8 mouse cellular contexts compared by ENCODE assay signal in genomic region chr5:121452906-121453305, GRCm38 (mm10). TPM values are rescaled to one million over a fixed set of nuclear protein-coding genes. Genes with fewer than 3 reads are reported as not detected.
DNase-seq lines count a peak whose midpoint lies in the region; ATAC-seq and TF ChIP-seq lines count a peak whose summit lies in the region.

No protein-coding gene starts in this region.

- no peak for TF ChIP-seq CTCF in G1E (IDR thresholded peaks at IDR 0.05; ENCODE audit: low read depth, low read length)

- TF ChIP-seq POLR2A in myocyte (IDR thresholded peaks at IDR 0.05; ENCODE audit: insufficient read length, low read depth), result no peak

- H3K4me2 ChIP-seq in forebrain, embryonic 11.5 days (ENCODE audit: low read depth, low read length, severe bottlenecking), result peak overlapping the region; percentile 87
- peak overlapping the region; percentile 91 for H3K4me2 ChIP-seq in intestine, embryonic 15.5 days (replicated peaks)
- H3K4me2 ChIP-seq in myocyte (ENCODE audit: low read depth), result peak overlapping the region; percentile 81

- peak overlapping the region; percentile 88 for H3K9ac ChIP-seq in forebrain, embryonic 11.5 days (ENCODE audit: low read length)
- H3K9ac ChIP-seq in intestine, embryonic 15.5 days, result peak overlapping the region; percentile 91

- intact Hi-C loops in heart, postnatal 25 days (cut with DNase I), result no loop called here

- peak overlapping the region; percentile 79 for H3K4me3 ChIP-seq in heart, embryonic 10.5 days
- peak overlapping the region; percentile 100 for H3K4me3 ChIP-seq in G1E (ENCODE audit: low read depth, low read length)
- peak overlapping the region; percentile 62 for H3K4me3 ChIP-seq in forebrain, embryonic 11.5 days (ENCODE audit: low read depth, low read length)
- H3K4me3 ChIP-seq in intestine, embryonic 15.5 days (replicated peaks), result peak overlapping the region; percentile 87
- H3K4me3 ChIP-seq in myocyte, result peak overlapping the region; percentile 95

- 7% methylated on average over 9 of the region's 9 CpGs for WGBS in heart, embryonic 10.5 days
- WGBS in forebrain, embryonic 11.5 days, result 7% methylated on average over 9 of the region's 9 CpGs
- WGBS in intestine, embryonic 15.5 days, result 4% methylated on average over 9 of the region's 9 CpGs

- peak overlapping the region; percentile 89 for H3ac ChIP-seq in myocyte (ENCODE audit: control insufficient read depth, insufficient read length)

- no peaks in the 10 kb centered on the region for H3K9me3 ChIP-seq in heart, embryonic 10.5 days
- H3K9me3 ChIP-seq in G1E (replicated peaks), result no peaks in the 10 kb centered on the region
- no peaks in the 10 kb centered on the region for H3K9me3 ChIP-seq in forebrain, embryonic 11.5 days (ENCODE audit: control insufficient read depth, low read length)
- H3K9me3 ChIP-seq in intestine, embryonic 15.5 days, result no peaks in the 10 kb centered on the region

- H3K27me3 ChIP-seq in heart, embryonic 10.5 days (ENCODE audit: insufficient read depth, poor library complexity, severe bottlenecking), result no peaks in the 10 kb centered on the region
- H3K27me3 ChIP-seq in G1E (ENCODE audit: insufficient read depth, low read length), result no peaks in the 10 kb centered on the region
- no peaks in the 10 kb centered on the region for H3K27me3 ChIP-seq in forebrain, embryonic 11.5 days (ENCODE audit: control insufficient read depth, insufficient read depth, low read length)
- no peaks in the 10 kb centered on the region for H3K27me3 ChIP-seq in intestine, embryonic 15.5 days (replicated peaks)
- H3K27me3 ChIP-seq in myocyte (ENCODE audit: control insufficient read depth, insufficient read depth, insufficient read length), result no peaks in the 10 kb centered on the region

- H3K4me1 ChIP-seq in heart, embryonic 10.5 days, result peaks cover 38% of the 10 kb centered on the region
- H3K4me1 ChIP-seq in G1E (ENCODE audit: insufficient read depth, low read depth, low read length), result peaks cover 73% of the 10 kb centered on the region
- peaks cover 4% of the 10 kb centered on the region; the same call in 1 of the 2 replicates for H3K4me1 ChIP-seq in forebrain, embryonic 11.5 days (replicated peaks; ENCODE audit: control insufficient read depth, insufficient read depth, low read length)
- peaks cover 26% of the 10 kb centered on the region for H3K4me1 ChIP-seq in intestine, embryonic 15.5 days (replicated peaks)

- no peak for DNase-seq in heart, embryonic 10.5 days (ENCODE audit: low spot score)
- no peak for DNase-seq in heart, postnatal 25 days (ENCODE audit: low spot score)
- no peak for DNase-seq in G1E (ENCODE audit: low spot score)
- no peak for DNase-seq in forebrain, embryonic 11.5 days (ENCODE audit: low spot score)
- no peak for DNase-seq in embryo, embryonic 10.5 days (ENCODE audit: low spot score)
- DNase-seq in yolk sac, embryonic 10.5 days (ENCODE audit: low spot score), result no peak

- peaks cover 23% of the 10 kb centered on the region for H3K36me3 ChIP-seq in heart, embryonic 10.5 days
- H3K36me3 ChIP-seq in G1E (replicated peaks) (peaks cover 53% of the 10 kb centered on the region), myocyte (ENCODE audit: control insufficient read depth, insufficient read depth) (peaks cover under 1% of the 10 kb centered on the region)
- peaks cover 3% of the 10 kb centered on the region; the same call in 1 of the 2 replicates for H3K36me3 ChIP-seq in forebrain, embryonic 11.5 days (ENCODE audit: control insufficient read depth, insufficient read depth, low read length)
- 0 out of 2 replicates have a peak, but pooled peaks cover 7% of the 10 kb centered on the region for H3K36me3 ChIP-seq in intestine, embryonic 15.5 days

- H3K27ac ChIP-seq in heart, embryonic 10.5 days, result peak overlapping the region; percentile 99
- H3K27ac ChIP-seq in forebrain, embryonic 11.5 days (ENCODE audit: low read depth, low read length), result peak overlapping the region; percentile 84
- peak overlapping the region; percentile 94 for H3K27ac ChIP-seq in intestine, embryonic 15.5 days

- no peak for ATAC-seq in G1E (ENCODE audit: extremely low read depth, insufficient number of reproducible peaks, low FRiP score, poor library complexity, severe bottlenecking)
- no peak for ATAC-seq in forebrain, embryonic 11.5 days (replicated peaks; ENCODE audit: low FRiP score)
- no peak for ATAC-seq in intestine, embryonic 15.5 days

- H3K79me2 ChIP-seq in myocyte (ENCODE audit: control insufficient read depth, insufficient read depth), result peaks cover 26% of the 10 kb centered on the region

TF ChIP-seq in myocyte, 11 proteins besides CTCF, POLR2A, EP300 and RAD21:
- TF ChIP-seq TCF12 (IDR thresholded peaks at IDR 0.05; ENCODE audit: insufficient read depth, poor library complexity, severe bottlenecking), result no peak

RNA-seq across cellular contexts. Expression of gene Erp29, which starts 0.6 kb away (rescaled TPM):
- polyA plus RNA-seq in heart, embryonic 10.5 days (2016; fragmentation: Nextera tagmentation; extraction: Ambion mirVana), result 153 and 160 TPM in 2 replicates
- 10 to 100 TPM; 83.2 to 84.7 TPM for total RNA-seq in heart, postnatal 25 days (2021)
- total RNA-seq in G1E (2014; fragmentation: Nextera tagmentation) (52.4 and 58.8 TPM in 2 replicates), G1E (2017) (344 and 394 TPM in 2 replicates)
- polyA plus RNA-seq in G1E (2012) (167 and 191 TPM in 2 replicates), myocyte (2012; fragmentation: generic; extraction: Trizol) (86.0 TPM)
- 119 and 127 TPM in 2 replicates for polyA plus RNA-seq in forebrain, embryonic 11.5 days (2014; fragmentation: Nextera tagmentation; extraction: Ambion mirVana)
- polyA plus RNA-seq in intestine, embryonic 15.5 days (2015; fragmentation: Nextera tagmentation; extraction: Ambion mirVana), result 173 and 204 TPM in 2 replicates

RNA-seq across cellular contexts. Expression of gene Tmem116, which starts 1.2 kb away (rescaled TPM):
- 2.4 and 4.6 TPM in 2 replicates for polyA plus RNA-seq in heart, embryonic 10.5 days (2016; fragmentation: Nextera tagmentation; extraction: Ambion mirVana)
- 10 to 100 TPM in 1 of 2 experiments, 1 to 10 TPM in 1; 8.2 to 10.1 TPM for total RNA-seq in heart, postnatal 25 days (2021)
- total RNA-seq in G1E (2014; fragmentation: Nextera tagmentation) (9.8 and 10.6 TPM in 2 replicates), G1E (2017) (1.7 and 2.6 TPM in 2 replicates)
- polyA plus RNA-seq in G1E (2012) (2.7 and 6.1 TPM in 2 replicates), myocyte (2012; fragmentation: generic; extraction: Trizol) (3.3 TPM)
- polyA plus RNA-seq in forebrain, embryonic 11.5 days (2014; fragmentation: Nextera tagmentation; extraction: Ambion mirVana), result 1.4 and 1.9 TPM in 2 replicates
- 2.5 and 3.8 TPM in 2 replicates for polyA plus RNA-seq in intestine, embryonic 15.5 days (2015; fragmentation: Nextera tagmentation; extraction: Ambion mirVana)

RNA-seq across cellular contexts. Expression of gene Adam1b, which starts 50.3 kb away (rescaled TPM):
- polyA plus RNA-seq in heart, embryonic 10.5 days (2016; fragmentation: Nextera tagmentation; extraction: Ambion mirVana), result 0.15 and 0.18 TPM in 2 replicates
- not detected for total RNA-seq in heart, postnatal 25 days (2021)
- total RNA-seq in G1E (2014; fragmentation: Nextera tagmentation) (not detected in 2 replicates), G1E (2017) (not detected in 2 replicates)
- polyA plus RNA-seq in G1E (2012) (not detected in 2 replicates), myocyte (2012; fragmentation: generic; extraction: Trizol) (0.02 TPM)
- 0.07 TPM in 1 of 2 replicates, not detected in the other for polyA plus RNA-seq in forebrain, embryonic 11.5 days (2014; fragmentation: Nextera tagmentation; extraction: Ambion mirVana)
- polyA plus RNA-seq in intestine, embryonic 15.5 days (2015; fragmentation: Nextera tagmentation; extraction: Ambion mirVana), result 0.08 TPM in 1 of 2 replicates, not detected in the other

RNA-seq across cellular contexts. Expression of gene Naa25, which starts 55.2 kb away (rescaled TPM):
- 47.3 and 50.7 TPM in 2 replicates for polyA plus RNA-seq in heart, embryonic 10.5 days (2016; fragmentation: Nextera tagmentation; extraction: Ambion mirVana)
- 10 to 100 TPM; 19.9 TPM for total RNA-seq in heart, postnatal 25 days (2021)
- total RNA-seq in G1E (2014; fragmentation: Nextera tagmentation), result 43.3 and 57.6 TPM in 2 replicates
- total RNA-seq in G1E (2017), result 44.1 and 45.9 TPM in 2 replicates
- 5.8 and 7.2 TPM in 2 replicates for polyA plus RNA-seq in G1E (2012)
- 53.2 and 53.4 TPM in 2 replicates for polyA plus RNA-seq in forebrain, embryonic 11.5 days (2014; fragmentation: Nextera tagmentation; extraction: Ambion mirVana)
- 46.3 and 48.0 TPM in 2 replicates for polyA plus RNA-seq in intestine, embryonic 15.5 days (2015; fragmentation: Nextera tagmentation; extraction: Ambion mirVana)
- 22.0 TPM for polyA plus RNA-seq in myocyte (2012; fragmentation: generic; extraction: Trizol)
